Mouse (Mus musculus): Measurements from ENCODE around the gene Elp5. TPM values are rescaled to one million over a fixed set of nuclear protein-coding genes. Genes with fewer than 3 reads are reported as not detected.

Elp5 gene
- polyA plus RNA-seq (2015; fragmentation: Nextera tagmentation; extraction: Ambion mirVana) = 98.4 and 99.2 TPM in 2 replicates

DNA sequence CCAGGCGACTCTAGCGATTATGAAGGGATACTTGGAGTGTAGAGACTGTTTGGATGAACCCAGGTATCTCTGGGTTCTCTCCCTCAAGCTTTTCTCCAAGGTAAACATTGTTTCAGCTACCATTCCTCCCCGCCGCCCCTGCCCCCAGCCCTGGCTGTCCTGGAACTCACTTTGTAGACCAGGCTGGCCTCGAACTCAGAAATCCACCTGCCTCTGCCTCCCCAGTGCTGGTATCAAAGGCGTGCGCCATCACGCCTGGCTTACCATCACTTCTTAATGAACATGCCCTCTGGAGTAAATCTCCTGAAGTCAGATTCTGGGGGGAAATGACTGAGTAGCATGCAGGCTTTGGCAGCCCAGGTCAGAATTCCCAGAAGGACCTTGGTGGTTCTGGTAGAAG, at the start of gene Elp5:
Gene Elp5 (minus strand): TSS at position 293 of the 400 bp plus-strand sequence.
- H3K9ac ChIP-seq (ENCODE audit: low read length) = peak within 1 kb of the TSS; percentile 100
- peaks cover 23% of the 10 kb centered on the region for H3K36me3 ChIP-seq (ENCODE audit: control insufficient read depth, insufficient read depth, low read length)
- peak within 1 kb of the TSS; percentile 99 for H3K27ac ChIP-seq (ENCODE audit: low read length)
- no peaks in the 10 kb centered on the region for H3K27me3 ChIP-seq (ENCODE audit: control insufficient read depth, insufficient read depth, low read depth, low read length)
- H3K4me3 ChIP-seq (ENCODE audit: low read length) = peak within 1 kb of the TSS; percentile 98
- no peaks in the 10 kb centered on the region for H3K9me3 ChIP-seq (ENCODE audit: control insufficient read depth, low read length)
- ATAC-seq (ENCODE audit: low read depth) = no peak
- WGBS = 37% methylated on average over 8 of the region's 8 CpGs
- peaks cover 26% of the 10 kb centered on the region for H3K4me1 ChIP-seq (replicated peaks; ENCODE audit: control insufficient read depth, insufficient read depth, low read length)
- H3K4me2 ChIP-seq (ENCODE audit: low read depth, low read length) = peak within 1 kb of the TSS; percentile 92

DNA sequence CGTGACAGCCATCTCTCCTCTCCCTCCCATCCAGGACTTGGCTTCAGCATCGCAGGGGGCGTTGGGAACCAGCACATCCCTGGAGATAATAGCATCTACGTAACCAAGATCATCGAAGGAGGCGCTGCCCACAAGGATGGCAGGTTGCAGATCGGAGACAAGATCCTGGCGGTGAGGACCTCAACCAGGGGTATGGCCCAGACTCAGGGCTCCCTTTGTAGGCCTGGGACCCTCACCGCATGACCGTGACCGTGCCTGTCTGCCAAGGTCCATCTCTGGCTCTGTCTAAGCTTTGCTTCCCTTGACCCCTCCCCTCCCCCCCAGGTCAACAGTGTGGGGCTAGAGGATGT, 49.0 kb upstream of the Elp5 start:
- no peak for ATAC-seq (ENCODE audit: low read depth)
- Histone ChIP-seq H3K4me2 (ENCODE audit: low read depth, low read length) (no peak overlapping the region), H3K4me3 (ENCODE audit: low read length) (no peak overlapping the region), H3K9me3 (ENCODE audit: control insufficient read depth, low read length) (no peaks in the 10 kb centered on the region), H3K36me3 (ENCODE audit: control insufficient read depth, insufficient read depth, low read length) (peaks cover 8% of the 10 kb centered on the region), H3K9ac (ENCODE audit: low read length) (no peak overlapping the region), H3K27ac (ENCODE audit: low read length) (no peak overlapping the region), H3K4me1 (replicated peaks; ENCODE audit: control insufficient read depth, insufficient read depth, low read length) (peaks cover 34% of the 10 kb centered on the region), H3K27me3 (ENCODE audit: control insufficient read depth, insufficient read depth, low read depth, low read length) (no peaks in the 10 kb centered on the region)
- 96% methylated on average over 11 of the region's 11 CpGs for WGBS

DNA sequence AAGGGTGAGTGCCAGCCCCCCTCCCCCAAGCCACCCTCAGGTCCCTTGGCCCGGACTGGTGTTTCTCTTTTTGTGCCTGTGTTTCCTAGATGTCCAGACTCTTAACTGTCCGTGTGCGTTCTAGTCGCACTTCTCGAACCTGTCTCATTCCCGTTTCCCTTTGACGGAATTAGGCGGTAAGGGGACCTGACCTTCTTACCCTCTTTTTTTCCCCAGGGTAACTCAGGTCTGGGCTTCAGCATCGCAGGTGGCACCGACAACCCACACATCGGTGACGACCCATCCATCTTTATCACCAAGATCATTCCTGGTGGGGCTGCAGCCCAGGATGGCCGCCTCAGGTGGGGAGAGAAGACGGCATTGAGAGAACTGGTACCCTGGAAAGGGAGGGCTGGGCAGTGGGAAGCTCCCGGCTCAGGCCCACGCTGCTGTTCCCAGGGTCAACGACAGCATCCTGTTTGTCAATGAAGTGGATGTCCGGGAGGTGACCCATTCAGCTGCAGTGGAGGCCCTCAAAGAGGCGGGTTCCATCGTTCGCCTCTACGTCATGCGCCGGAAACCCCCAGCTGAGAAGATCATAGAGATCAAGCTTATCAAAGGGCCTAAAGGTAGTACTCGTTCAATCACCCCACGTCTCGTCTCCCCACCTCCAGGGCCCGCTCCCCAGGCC, 48.5 kb upstream of the Elp5 start:
- Histone ChIP-seq H3K9ac (ENCODE audit: low read length) (no peak overlapping the region), H3K4me3 (ENCODE audit: low read length) (no peak overlapping the region), H3K36me3 (ENCODE audit: control insufficient read depth, insufficient read depth, low read length) (peaks cover 8% of the 10 kb centered on the region), H3K4me2 (ENCODE audit: low read depth, low read length) (no peak overlapping the region), H3K27ac (ENCODE audit: low read length) (no peak overlapping the region), H3K27me3 (ENCODE audit: control insufficient read depth, insufficient read depth, low read depth, low read length) (no peaks in the 10 kb centered on the region), H3K4me1 (replicated peaks; ENCODE audit: control insufficient read depth, insufficient read depth, low read length) (peaks cover 37% of the 10 kb centered on the region), H3K9me3 (ENCODE audit: control insufficient read depth, low read length) (no peaks in the 10 kb centered on the region)
- 88% methylated on average over 28 of the region's 28 CpGs for WGBS
- no peak for ATAC-seq (ENCODE audit: low read depth)

DNA sequence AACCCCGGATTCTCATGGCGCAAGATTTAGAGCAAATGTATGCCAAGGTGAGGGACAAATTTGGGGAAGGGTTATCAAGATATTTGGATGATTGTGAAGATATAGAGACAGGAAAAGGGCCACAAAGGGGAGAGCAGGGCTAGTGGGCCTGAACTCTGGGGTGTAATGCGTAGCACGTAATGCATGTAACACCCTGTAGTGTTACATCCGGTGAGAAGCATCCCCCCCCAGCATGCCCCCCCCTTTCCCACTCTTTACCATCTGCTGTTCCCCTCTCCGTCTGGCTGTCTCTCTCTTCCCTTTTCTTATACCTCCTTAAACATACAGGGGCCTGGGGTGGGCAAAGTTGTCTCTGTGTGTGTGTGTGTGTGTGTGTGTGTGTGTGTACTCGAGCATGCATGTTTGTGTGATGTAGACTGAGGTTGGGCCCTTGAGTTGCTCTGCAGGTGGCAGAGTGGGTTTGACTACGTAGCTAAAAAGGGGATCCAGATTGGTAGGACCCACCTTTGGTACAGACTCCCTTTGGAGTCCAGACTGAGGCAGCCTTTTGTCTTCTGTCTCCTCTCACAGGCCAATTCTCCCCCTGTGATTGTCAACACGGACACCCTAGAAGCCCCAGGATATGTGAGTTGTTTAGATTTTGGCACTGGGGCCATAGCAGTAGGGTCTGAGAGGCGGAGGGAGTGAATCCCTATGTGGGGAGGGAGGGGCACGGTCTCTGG, 47.7 kb upstream of the Elp5 start:
- Histone ChIP-seq H3K4me2 (ENCODE audit: low read depth, low read length) (peak overlapping the region; percentile 46; the same call in 1 of the 2 replicates), H3K9ac (ENCODE audit: low read length) (no peak overlapping the region), H3K27me3 (ENCODE audit: control insufficient read depth, insufficient read depth, low read depth, low read length) (no peaks in the 10 kb centered on the region), H3K4me1 (replicated peaks; ENCODE audit: control insufficient read depth, insufficient read depth, low read length) (peaks cover 37% of the 10 kb centered on the region), H3K4me3 (ENCODE audit: low read length) (no peak overlapping the region), H3K36me3 (ENCODE audit: control insufficient read depth, insufficient read depth, low read length) (peaks cover 8% of the 10 kb centered on the region), H3K27ac (ENCODE audit: low read length) (no peak overlapping the region), H3K9me3 (ENCODE audit: control insufficient read depth, low read length) (no peaks in the 10 kb centered on the region)
- 42% methylated on average over 11 of the region's 11 CpGs for WGBS
- ATAC-seq (ENCODE audit: low read depth) = no peak

DNA sequence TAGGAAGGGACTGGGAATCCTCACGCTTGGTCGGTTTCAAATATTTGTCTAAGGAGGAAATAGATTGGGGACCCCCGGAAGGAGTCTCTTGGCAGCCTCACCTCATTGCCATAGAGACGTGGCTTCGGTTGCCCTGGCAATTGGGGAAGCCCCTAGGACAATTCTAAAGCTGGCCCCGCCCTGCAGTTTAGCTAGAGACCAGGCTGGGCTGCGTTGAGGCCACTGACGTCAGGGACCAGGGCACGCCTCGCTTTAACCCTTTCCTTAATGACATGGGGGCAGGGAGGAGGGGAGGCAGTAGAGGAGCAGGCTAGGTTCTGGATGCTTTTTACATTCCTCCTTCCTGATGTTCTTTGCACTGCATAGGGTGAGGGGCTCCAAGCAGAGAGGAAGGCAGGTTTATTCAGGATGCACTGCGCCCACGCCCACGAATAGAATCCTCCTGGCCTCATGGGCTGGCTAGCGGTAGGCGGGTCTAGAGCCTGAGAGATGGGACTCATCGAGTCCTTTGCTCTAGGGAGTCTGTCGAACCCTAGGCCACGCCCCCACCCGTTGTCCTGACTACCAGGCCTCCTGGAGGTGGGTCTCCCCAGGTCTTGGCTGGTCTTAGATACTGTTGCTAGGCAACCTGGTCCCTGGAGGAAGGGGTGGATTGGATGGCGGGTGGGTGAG, 46.9 kb upstream of the Elp5 start:
- ATAC-seq (ENCODE audit: low read depth) = peak; percentile 78
- WGBS = under 1% methylated on average over 20 of the region's 20 CpGs
- H3K9me3 ChIP-seq (ENCODE audit: control insufficient read depth, low read length) = no peaks in the 10 kb centered on the region
- H3K27me3 ChIP-seq (ENCODE audit: control insufficient read depth, insufficient read depth, low read depth, low read length) = no peaks in the 10 kb centered on the region
- H3K4me2 ChIP-seq (ENCODE audit: low read depth, low read length) = peak overlapping the region; percentile 46
- peak overlapping the region; percentile 11; the same call in 1 of the 2 replicates for H3K4me3 ChIP-seq (ENCODE audit: low read length)
- peaks cover 8% of the 10 kb centered on the region for H3K36me3 ChIP-seq (ENCODE audit: control insufficient read depth, insufficient read depth, low read length)
- peak overlapping the region; percentile 27; the same call in 1 of the 2 replicates for H3K27ac ChIP-seq (ENCODE audit: low read length)
- peak overlapping the region; percentile 14; the same call in 1 of the 2 replicates for H3K9ac ChIP-seq (ENCODE audit: low read length)
- peaks cover 37% of the 10 kb centered on the region for H3K4me1 ChIP-seq (replicated peaks; ENCODE audit: control insufficient read depth, insufficient read depth, low read length)

DNA sequence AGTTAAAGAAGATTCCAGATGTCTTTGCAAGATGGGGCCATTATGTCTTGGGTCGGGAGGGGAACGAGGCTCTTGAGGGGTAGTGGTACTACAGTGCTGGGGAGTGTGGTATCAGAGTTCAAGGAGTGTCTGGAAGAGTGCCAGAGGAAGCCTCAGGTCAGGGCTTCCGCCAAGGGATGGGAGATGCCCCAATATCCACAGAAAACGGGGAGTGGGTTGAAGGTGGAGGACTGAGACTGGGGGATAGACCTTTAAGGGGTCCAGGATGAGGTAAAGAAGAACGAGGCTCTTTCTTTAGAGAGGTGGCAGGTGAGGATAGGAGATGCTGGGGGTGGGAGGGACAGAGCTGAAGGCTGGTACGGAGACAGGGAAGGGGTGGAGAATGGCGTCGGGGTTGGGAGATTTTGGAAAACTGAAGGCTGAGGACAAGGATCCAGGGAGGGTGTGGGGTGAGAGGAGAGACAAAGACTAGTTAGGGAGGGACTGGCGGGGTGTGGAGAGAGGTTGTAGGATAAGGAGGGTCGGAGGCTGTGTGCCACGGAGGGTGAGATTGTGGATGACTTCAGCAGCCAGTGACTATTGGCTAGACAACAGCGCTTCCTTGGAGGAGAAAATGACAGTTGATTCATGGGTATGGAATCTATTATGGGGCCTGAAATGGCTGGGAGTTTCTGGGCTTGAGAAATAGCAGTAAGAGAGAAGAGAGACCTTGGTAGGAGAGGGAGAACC, 46.2 kb upstream of the Elp5 start:
- peaks cover 40% of the 10 kb centered on the region for H3K4me1 ChIP-seq (replicated peaks; ENCODE audit: control insufficient read depth, insufficient read depth, low read length)
- H3K9ac ChIP-seq (ENCODE audit: low read length) = no peak overlapping the region; the same call in 1 of the 2 replicates
- WGBS = 15% methylated on average over 12 of the region's 12 CpGs
- H3K4me2 ChIP-seq (ENCODE audit: low read depth, low read length) = peak overlapping the region; percentile 46
- H3K36me3 ChIP-seq (ENCODE audit: control insufficient read depth, insufficient read depth, low read length) = peaks cover 8% of the 10 kb centered on the region
- H3K27ac ChIP-seq (ENCODE audit: low read length) = peak overlapping the region; percentile 27
- H3K27me3 ChIP-seq (ENCODE audit: control insufficient read depth, insufficient read depth, low read depth, low read length) = 0 out of 2 replicates have a peak, but pooled peaks cover under 1% of the 10 kb centered on the region
- no peaks in the 10 kb centered on the region for H3K9me3 ChIP-seq (ENCODE audit: control insufficient read depth, low read length)
- ATAC-seq (ENCODE audit: low read depth) = peak; percentile 3; the same call in 1 of the 2 replicates
- H3K4me3 ChIP-seq (ENCODE audit: low read length) = peak overlapping the region; percentile 1; the same call in 1 of the 2 replicates

DNA sequence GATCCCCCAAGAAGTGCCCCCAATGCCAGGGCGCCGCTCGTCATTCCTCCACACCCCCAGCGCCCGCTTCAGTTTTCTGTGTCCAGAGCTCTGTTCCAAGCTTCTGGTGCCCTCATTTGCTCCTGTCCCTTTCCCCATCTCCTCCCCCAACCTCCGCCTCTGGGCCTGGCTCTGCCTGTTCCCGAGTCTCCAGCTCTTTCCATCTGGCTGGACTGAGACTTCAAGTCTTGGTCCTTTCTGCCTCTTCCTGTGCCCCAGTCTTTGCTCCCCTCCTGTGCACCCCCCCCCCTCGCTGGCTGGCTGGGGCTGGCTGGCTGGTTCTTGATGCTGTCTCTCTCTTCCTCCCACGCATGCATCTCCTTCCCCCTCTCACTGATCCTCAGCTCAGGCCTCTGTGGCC, 45.1 kb upstream of the Elp5 start:
- no peak for ATAC-seq (ENCODE audit: low read depth)
- H3K27me3 ChIP-seq (ENCODE audit: control insufficient read depth, insufficient read depth, low read depth, low read length) = 0 out of 2 replicates have a peak, but pooled peaks cover 2% of the 10 kb centered on the region
- peaks cover 8% of the 10 kb centered on the region for H3K36me3 ChIP-seq (ENCODE audit: control insufficient read depth, insufficient read depth, low read length)
- peaks cover 43% of the 10 kb centered on the region for H3K4me1 ChIP-seq (replicated peaks; ENCODE audit: control insufficient read depth, insufficient read depth, low read length)
- 50% methylated on average over 9 of the region's 9 CpGs for WGBS
- no peak overlapping the region for H3K9ac ChIP-seq (ENCODE audit: low read length)
- no peak overlapping the region for H3K27ac ChIP-seq (ENCODE audit: low read length)
- no peaks in the 10 kb centered on the region for H3K9me3 ChIP-seq (ENCODE audit: control insufficient read depth, low read length)
- H3K4me2 ChIP-seq (ENCODE audit: low read depth, low read length) = peak overlapping the region; percentile 55
- no peak overlapping the region; the same call in 1 of the 2 replicates for H3K4me3 ChIP-seq (ENCODE audit: low read length)

DNA sequence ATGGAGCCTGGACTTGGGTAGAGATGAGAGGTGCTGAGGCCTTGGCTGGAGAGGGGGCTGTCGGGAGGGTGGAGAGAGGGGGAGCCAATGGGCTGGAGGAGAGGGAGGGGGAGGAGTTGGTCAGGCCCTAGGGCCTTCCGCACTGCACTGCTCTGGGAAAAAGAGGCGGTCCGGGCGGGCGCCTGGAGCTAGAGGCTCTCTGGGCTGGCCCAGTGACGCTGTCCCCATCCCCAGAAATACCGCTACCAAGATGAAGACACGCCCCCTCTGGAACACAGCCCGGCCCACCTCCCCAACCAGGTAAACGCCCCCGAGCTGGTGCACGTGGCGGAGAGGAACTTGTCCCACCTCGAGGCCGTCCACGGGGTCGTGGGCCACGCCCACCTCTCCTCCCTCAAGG, 44.4 kb upstream of the Elp5 start:
- H3K4me3 ChIP-seq (ENCODE audit: low read length) = peak overlapping the region; percentile 41
- H3K4me2 ChIP-seq (ENCODE audit: low read depth, low read length) = peak overlapping the region; percentile 55
- H3K4me1 ChIP-seq (replicated peaks; ENCODE audit: control insufficient read depth, insufficient read depth, low read length) = peaks cover 45% of the 10 kb centered on the region
- 0 out of 2 replicates have a peak, but pooled peaks cover 2% of the 10 kb centered on the region for H3K27me3 ChIP-seq (ENCODE audit: control insufficient read depth, insufficient read depth, low read depth, low read length)
- peaks cover 7% of the 10 kb centered on the region for H3K36me3 ChIP-seq (ENCODE audit: control insufficient read depth, insufficient read depth, low read length)
- H3K9ac ChIP-seq (ENCODE audit: low read length) = no peak overlapping the region
- 5% methylated on average over 19 of the region's 19 CpGs for WGBS
- peak; percentile 77 for ATAC-seq (ENCODE audit: low read depth)
- H3K9me3 ChIP-seq (ENCODE audit: control insufficient read depth, low read length) = no peaks in the 10 kb centered on the region
- 0 out of 2 replicates have a peak overlapping the region, but pooled peaks have one; percentile 12 for H3K27ac ChIP-seq (ENCODE audit: low read length)
